Mouse (Mus musculus) heart, adult 2 months (tissue): ENCODE measurements around the gene Trpm8.

Experiments
- CTCF ChIP-seq: fragments of 200-600 bp; IDR thresholded peaks from 2 replicates; pipeline ENCODE4 v1.8.1; 2022; ENCODE audit warnings: antibody characterized with exemption, mild to moderate bottlenecking, moderate library complexity
- EP300 ChIP-seq: fragments of 200-500 bp; IDR thresholded peaks from 2 replicates; pipeline ENCODE4 v1.6.1; 2011; ENCODE audit warnings: low read depth, low read length, control low read depth; ENCODE audit not compliant: insufficient read depth
- POLR2A ChIP-seq: fragments of 200-500 bp; IDR thresholded peaks from 2 replicates; pipeline ENCODE4 v1.6.1; 2011; ENCODE audit warnings: mild to moderate bottlenecking, low read depth, low read length, control low read depth; ENCODE audit not compliant: insufficient read depth

DNA sequence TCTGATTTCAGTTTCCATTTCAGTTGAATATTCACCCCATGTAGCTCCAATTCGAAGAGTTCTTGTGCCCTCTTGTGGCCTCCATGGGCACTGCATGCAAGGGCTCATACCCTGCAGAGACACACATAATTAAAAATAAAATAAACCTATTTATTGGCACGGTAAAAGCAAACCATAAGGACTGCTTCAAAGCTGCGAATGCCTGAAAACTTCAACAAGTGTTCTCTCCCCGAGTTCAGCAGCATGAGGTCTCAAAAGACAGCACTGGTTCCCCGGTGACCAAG, 10.2 kb downstream of the Trpm8 start:
- TF ChIP-seq CTCF (0 out of 2 replicates have a peak, but pooled peaks have one; percentile 99), EP300 (no peak), POLR2A (no peak)
